Mouse (Mus musculus) left cerebral cortex, postnatal 14 days (tissue): ENCODE results near the gene Brk1. TPM values are rescaled to one million over a fixed set of nuclear protein-coding genes. Genes with fewer than 3 reads are reported as not detected.

ENCODE experiments used
- DNase-seq, 2 experiments: peaks; one replicate each; pipeline ENCODE4 v3.0.0; 2021 to 2022; ENCODE audit warnings: low spot score in 2 of 2, mixed read lengths in 1 of 2
- intact Hi-C: fragments of 180-260 bp; cut with DNase I; formaldehyde crosslinking; loops from one replicate; pipeline ENCODE4 v1.15.1; 2025
- total RNA-seq, 2 experiments: library from RNA; stranded (reverse); gene quantifications; 2 replicates each; pipeline ENCODE4 v1.2.3; 2021

Gene Brk1
- total RNA-seq, 2 experiments from 2014 or later = 236 to 243 TPM

- no peak for DNase-seq
- intact Hi-C loops = no loop called here
Measured at GRCm38 (mm10) chr6:113655475-113655874, 50.9 kb downstream of the Brk1 start.

GRCm38 (mm10) chr6:113656847-113657246, 52.3 kb downstream of the Brk1 start:
- intact Hi-C loops = no loop called here
- no peak for DNase-seq

DNA sequence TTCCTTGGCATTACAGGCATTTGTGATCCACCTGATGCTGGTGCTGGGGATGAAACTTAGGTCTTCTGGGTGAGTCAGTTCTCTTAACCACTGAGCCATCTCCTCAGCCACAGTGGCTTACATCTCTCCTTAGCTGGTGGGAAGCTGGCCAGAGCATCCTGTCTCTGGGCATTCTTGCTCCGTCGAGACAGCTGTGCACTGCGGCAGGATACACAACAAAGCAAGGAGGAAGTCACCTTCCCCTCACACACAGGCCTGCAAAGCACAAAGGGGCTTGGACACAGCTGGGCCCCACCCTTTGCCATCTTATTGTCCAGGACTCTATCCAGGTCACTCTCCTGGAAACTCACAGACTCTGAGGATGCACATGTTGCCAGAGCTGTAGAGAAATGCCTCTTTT, 53.7 kb downstream of the Brk1 start:
- intact Hi-C loops = no loop called here

DNA sequence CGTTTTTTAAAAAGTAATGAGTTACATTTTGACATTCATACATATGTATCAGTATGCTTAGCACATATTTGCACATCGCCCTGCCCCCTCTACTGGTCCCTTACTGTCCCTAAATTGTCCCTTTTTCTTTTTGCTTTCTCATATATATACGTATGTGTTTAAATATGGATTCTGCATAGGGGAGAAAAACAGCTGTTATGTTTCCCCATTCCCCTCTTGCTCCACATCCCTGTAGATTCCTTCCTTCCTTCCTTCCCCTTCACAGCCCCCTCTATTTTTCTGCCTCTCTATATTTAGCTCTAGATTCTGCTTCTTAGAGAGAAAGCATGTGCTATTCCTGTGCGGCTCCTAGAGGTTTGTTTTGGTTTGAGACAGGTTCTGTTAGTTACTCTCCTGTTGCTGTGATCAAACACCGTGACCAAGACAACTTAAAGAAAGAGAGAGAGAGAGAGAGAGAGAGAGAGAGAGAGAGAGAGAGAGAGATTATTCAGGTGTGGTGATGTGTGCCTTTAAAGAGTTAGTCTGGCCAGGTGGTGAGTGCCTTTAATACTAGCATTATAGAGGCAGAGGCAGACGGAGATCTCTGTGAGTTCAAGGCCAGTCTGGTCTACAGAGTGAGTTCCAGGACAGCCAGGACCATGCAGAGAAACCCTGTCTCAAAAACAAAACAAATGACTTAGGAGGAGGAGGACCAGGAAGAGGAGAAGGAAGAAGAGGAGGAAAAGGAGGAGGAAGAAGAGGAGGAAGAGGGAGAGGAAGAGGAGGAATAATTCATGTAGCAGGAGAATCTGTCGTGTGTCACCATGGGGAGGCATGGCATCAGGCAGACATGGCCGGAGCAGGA, 55.3 kb downstream of the Brk1 start:
- intact Hi-C loops = no loop called here
- peak in 1 of 2 experiments; percentile 46 for DNase-seq

More for the DNA sequence above, 53.7 kb downstream of the Brk1 start:
- no peak for DNase-seq

- intact Hi-C loops = no loop called here
- no peak for DNase-seq
Measured at GRCm38 (mm10) chr6:113660492-113661352, 56.1 kb downstream of the Brk1 start.

GRCm38 (mm10) chr6:113661353-113662241, 57.0 kb downstream of the Brk1 start:
- DNase-seq = no peak
- intact Hi-C loops = no loop called here

- intact Hi-C loops = no loop called here
- DNase-seq = no peak
Measured at GRCm38 (mm10) chr6:113662964-113663700, 58.6 kb downstream of the Brk1 start.

GRCm38 (mm10) chr6:113664305-113664704, 59.7 kb downstream of the Brk1 start:
- no peak for DNase-seq
- intact Hi-C loops = no loop called here

Other genes starting within 250 kb of the Brk1 start
- 10 to 100 TPM; 48.6 to 56.8 TPM for gene Tada3, start 226.9 kb upstream of the Brk1 start, total RNA-seq
- gene Arpc4, start 226.7 kb upstream of the Brk1 start, total RNA-seq = 100 to 1,000 TPM; 285 to 296 TPM
- gene Ttll3, start 215.5 kb upstream of the Brk1 start, total RNA-seq = 1 to 10 TPM; 6.5 to 7.8 TPM
- gene Rpusd3, start 185.4 kb upstream of the Brk1 start, total RNA-seq = 10 to 100 TPM; 13.4 to 16.5 TPM
- not detected for gene Cidec, start 169.0 kb upstream of the Brk1 start, total RNA-seq
- gene Jagn1, start 162.2 kb upstream of the Brk1 start, total RNA-seq = 10 to 100 TPM; 47.9 to 48.3 TPM
- under 1 TPM; 0.53 to 0.55 TPM for gene Il17re, start 146.3 kb upstream of the Brk1 start, total RNA-seq
- gene Il17rc, start 133.3 kb upstream of the Brk1 start, total RNA-seq = 1 to 10 TPM; 3.9 to 5.4 TPM
- gene Creld1, start 121.5 kb upstream of the Brk1 start, total RNA-seq = 100 to 1,000 TPM; 107 to 111 TPM
- gene Prrt3, start 102.8 kb upstream of the Brk1 start, total RNA-seq = 10 to 100 TPM; 48.0 to 48.6 TPM
- 10 to 100 TPM; 85.3 to 86.4 TPM for gene Emc3, start 73.1 kb upstream of the Brk1 start, total RNA-seq
- 1 to 10 TPM; 2.2 to 3.2 TPM for gene Fancd2, start 73.1 kb upstream of the Brk1 start, total RNA-seq
- under 1 TPM in 1 of 2 experiments, not detected in 1; 0.42 TPM for gene Fancd2os, start 4.1 kb upstream of the Brk1 start, total RNA-seq
- 10 to 100 TPM; 48.4 to 51.9 TPM for gene Vhl, start 19.2 kb downstream of the Brk1 start, total RNA-seq
- gene Irak2, start 33.7 kb downstream of the Brk1 start, total RNA-seq = 10 to 100 TPM; 19.5 to 23.5 TPM
- gene Tatdn2, start 92.3 kb downstream of the Brk1 start, total RNA-seq = 10 to 100 TPM; 70.4 to 71.4 TPM
- gene Ghrl, start 115.1 kb downstream of the Brk1 start, total RNA-seq = not detected
- gene Sec13, start 136.0 kb downstream of the Brk1 start, total RNA-seq = 10 to 100 TPM; 75.4 to 78.0 TPM